Mouse (Mus musculus): ENCODE results near the gene 9430015G10Rik. TPM values are rescaled to one million over a fixed set of nuclear protein-coding genes. Genes with fewer than 3 reads are reported as not detected.
"Not testable (repeated sequence)": the region's sequence is repeated elsewhere in the genome, so short reads cannot be mapped to it uniquely, and the experiment has no call there.

9430015G10Rik gene
- total RNA-seq, 4 experiments from 2014 or later, result 28.4 to 30.7 (median 29.0) TPM

GRCm38 (mm10) chr4:156097770-156098366 lies 11.9 kb upstream of the 9430015G10Rik start:
- no peak for DNase-seq (ENCODE audit: low spot score in 2 of 2)

GRCm38 (mm10) chr4:156099427-156099826 lies 10.4 kb upstream of the 9430015G10Rik start:
- no peak for DNase-seq (ENCODE audit: low spot score in 2 of 2)

DNA sequence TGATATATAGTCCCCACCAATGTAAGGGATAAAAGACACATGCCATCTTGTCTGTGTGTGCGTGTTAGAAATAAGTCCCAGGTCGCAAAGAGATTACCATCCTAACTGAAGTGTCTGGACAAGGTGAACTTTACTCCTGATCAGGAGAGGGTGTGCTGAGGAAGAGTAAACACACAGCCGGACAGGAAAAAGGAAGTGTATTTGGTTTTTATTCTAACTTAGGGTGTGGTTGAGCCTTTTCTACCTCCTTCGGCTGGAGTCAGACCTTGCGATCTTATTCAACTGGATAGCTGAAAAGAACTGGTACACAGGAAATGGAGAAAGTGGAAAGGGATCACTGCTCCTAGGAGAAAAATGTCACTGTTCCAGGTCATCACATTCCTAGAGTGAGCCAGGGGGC lies 9.3 kb upstream of the 9430015G10Rik start:
- no peak for DNase-seq (ENCODE audit: low spot score in 2 of 2)

- DNase-seq (ENCODE audit: low spot score in 2 of 2), result no peak
Measured at GRCm38 (mm10) chr4:156101481-156101903, 8.3 kb upstream of the 9430015G10Rik start.

DNA sequence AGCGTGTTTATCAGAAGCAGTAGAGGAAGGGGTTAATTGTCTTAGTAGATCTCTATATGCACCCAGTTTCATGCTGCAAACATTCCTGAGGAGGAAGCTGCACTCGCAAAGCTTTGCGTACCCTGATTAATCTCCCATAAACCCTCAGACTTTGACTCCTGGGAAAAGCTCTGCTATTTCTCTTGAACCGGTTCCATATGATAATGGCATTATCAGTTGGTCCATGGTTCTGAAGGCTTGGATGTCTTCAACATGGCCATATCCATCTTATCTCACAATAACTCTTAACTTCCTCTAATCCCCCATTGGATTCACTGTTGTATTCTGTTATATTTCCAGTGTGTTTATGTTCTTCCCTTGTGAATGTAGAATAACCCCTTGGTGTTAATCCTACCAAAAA lies 6.4 kb upstream of the 9430015G10Rik start:
- DNase-seq (ENCODE audit: low spot score in 2 of 2), result no peak

DNA sequence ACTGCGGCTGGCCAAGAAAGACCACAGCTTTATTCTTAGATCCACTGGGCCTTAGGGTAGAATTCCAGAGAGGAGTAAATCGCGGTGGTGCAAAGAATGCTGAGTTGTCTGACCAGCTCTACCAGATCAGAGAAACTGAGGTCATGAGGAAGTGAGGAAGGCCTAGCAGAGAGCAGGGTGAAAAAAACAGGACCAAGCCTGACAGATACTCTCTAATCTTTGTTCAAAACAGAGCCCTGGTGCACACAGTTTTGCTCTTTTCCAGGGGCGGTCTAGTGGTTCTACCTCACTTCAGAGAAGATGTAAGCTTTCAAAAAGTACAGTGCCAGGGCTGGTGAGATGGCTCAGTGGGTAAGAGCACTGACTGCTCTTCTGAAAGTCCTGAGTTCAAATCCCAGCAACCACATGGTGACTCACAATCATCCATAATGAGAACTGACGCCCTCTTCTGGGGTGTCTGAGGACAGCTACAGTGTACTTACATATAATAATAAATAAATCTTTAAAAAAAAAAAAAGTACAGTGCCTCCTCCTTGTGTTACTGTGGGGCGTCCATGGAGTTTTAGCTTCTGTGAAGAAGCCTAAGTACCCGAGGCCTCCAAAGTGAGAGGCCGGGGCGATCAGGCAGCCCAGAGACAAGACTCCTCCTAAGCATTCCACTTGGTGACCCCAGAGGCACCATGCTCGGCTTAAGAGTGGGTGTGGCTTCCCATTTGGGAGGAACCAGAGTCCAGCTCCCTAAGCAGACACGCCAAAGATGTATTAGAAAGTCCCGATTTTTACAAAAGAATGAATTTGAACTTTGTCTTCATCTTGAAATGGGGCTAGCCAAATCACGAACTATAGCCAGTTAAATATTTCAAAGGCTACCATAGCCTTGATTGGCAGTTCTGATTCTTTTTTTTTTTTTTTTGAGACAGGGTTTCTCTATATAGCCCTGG lies 906 bp upstream of the 9430015G10Rik start:
- DNase-seq (ENCODE audit: low spot score in 2 of 2), result peak in 1 of 2 experiments; percentile 16

GRCm38 (mm10) chr4:156124077-156124476 lies 14.3 kb downstream of the 9430015G10Rik start:
- DNase-seq (ENCODE audit: low spot score in 2 of 2), result no peak

DNA sequence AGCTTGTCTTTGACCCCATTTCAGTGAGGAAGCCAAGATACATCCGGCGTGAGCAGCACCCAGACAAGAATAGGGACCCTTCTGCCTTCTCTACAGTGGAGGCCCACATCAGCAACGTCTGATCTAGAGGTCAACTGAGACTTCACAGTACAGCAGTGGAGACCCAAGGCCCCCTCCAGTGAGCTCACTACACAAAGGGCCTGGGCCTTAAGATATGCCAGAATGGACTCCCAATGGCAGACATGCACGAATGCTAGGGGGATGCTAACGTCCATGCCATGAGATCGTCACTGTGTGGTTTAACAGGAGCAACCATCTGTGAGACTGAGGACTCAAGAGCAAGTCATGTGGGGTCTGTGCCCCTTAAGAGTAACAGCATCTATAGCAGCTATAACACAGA lies 15.6 kb downstream of the 9430015G10Rik start:
- DNase-seq (ENCODE audit: low spot score in 2 of 2), result no peak

GRCm38 (mm10) chr4:156126841-156127240 lies 17.1 kb downstream of the 9430015G10Rik start:
- no peak for DNase-seq (ENCODE audit: low spot score in 2 of 2)

DNA sequence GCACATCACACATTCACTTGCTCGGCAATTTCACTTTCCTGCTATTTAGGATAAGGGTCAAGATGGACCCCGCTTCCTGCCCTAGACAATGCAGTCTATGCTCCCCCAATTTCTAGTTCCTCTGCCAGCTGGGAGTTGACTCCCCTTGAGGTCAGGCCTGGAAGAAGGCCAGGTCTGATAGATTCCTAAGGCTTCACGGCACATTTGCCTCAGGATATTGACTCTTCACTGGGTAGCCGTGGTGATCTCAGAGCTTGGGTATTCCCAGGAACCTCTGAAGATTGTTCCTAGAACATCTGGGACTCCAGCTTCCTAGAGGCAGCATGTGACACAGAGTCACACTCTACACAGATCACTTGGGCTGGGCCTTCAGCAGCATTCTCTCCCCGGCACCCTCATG lies 19.0 kb downstream of the 9430015G10Rik start:
- no peak for DNase-seq (ENCODE audit: low spot score in 2 of 2)

- no peak for DNase-seq (ENCODE audit: low spot score in 2 of 2)
Measured at GRCm38 (mm10) chr4:156130436-156130835, 20.7 kb downstream of the 9430015G10Rik start, which contains the start of gene Rnf223. Rnf223 (plus strand) TSS chr4:156130513.

GRCm38 (mm10) chr4:156130940-156131339 lies 21.2 kb downstream of the 9430015G10Rik start:
- DNase-seq (ENCODE audit: low spot score in 2 of 2), result no peak

DNA sequence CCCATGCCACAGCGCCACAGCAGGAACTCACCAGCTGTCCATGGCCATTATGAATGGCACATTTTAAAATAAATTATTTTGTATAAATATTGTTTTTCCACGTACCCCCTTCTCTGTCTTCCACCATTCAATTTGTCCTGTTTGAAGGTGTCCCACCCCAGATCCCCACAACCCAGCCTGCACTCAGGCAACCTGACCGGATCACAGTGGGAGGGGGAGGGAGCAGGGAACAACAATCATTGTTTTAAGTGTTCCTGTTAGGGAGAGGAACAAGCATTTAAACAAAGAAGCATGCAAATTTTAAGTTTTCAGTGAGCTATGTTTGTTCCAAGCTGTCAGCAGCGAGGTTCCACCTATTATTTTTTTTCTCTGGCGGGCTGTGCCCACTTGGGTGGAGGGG lies 23.6 kb downstream of the 9430015G10Rik start:
- DNase-seq (ENCODE audit: low spot score in 2 of 2), result no peak

DNA sequence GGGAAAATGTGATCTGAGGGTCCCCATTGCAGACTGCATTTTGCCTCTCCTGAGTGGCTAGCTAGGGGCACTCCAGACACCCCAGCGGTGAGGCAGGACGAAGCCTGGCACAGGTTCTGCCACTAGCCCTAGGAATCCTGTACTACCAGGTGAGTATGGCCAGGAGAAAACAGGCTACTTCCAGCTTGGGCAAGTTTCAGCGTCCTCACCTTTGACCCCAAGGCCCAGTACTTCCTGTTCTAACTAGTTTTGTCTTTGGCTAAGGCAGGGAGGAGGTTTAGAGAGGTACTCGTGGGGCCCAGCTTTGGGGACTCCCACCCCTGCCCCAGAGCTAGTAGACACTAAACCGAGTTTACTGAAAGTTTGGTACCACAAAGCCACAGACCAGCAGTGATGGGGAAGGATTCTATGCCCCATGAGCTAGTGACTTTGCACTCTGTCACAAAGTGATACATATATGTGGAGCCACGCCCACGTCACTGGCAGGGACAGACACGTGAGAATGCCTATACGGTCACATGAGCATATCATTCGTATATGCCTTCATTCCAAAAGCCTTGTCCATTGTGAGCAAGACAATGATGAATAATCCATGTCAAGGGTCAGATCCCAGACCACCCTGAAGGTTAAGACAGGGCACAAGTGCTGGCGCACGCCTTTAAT lies 24.3 kb downstream of the 9430015G10Rik start:
- no peak for DNase-seq (ENCODE audit: low spot score in 2 of 2)

- no peak for DNase-seq (ENCODE audit: low spot score in 2 of 2)
Measured at GRCm38 (mm10) chr4:156135112-156135511, 25.3 kb downstream of the 9430015G10Rik start.

- DNase-seq (ENCODE audit: low spot score in 2 of 2), result no peak
Measured at GRCm38 (mm10) chr4:156135801-156136200, 26.0 kb downstream of the 9430015G10Rik start.

GRCm38 (mm10) chr4:156136285-156137100 lies 26.7 kb downstream of the 9430015G10Rik start:
- DNase-seq (ENCODE audit: low spot score in 2 of 2), result no peak

- not testable (repeated sequence) for DNase-seq (ENCODE audit: low spot score in 2 of 2)
Measured at GRCm38 (mm10) chr4:156150887-156151286, 41.1 kb downstream of the 9430015G10Rik start.

- no peak for DNase-seq (ENCODE audit: low spot score in 2 of 2)
Measured at GRCm38 (mm10) chr4:156154771-156155170, 45.0 kb downstream of the 9430015G10Rik start.

DNA sequence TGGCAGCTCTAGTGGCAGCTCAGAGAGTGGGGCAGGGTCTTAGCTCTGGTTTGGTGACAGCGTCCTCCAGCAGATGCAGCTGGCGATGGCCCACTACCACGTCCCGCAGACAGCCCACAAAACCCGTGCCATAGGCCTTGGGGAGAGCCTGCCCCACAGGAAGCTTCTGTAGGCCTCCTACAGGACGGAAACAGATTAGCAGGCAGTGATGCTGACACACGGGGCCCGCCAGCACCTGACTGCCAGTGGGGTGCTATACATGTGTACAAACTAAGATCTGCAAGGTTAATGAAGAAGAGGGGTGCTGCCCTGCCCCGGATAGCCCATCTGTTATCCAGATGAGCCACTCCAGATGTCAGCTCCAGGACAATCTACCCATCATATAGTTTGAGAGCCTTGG lies 56.7 kb downstream of the 9430015G10Rik start:
- DNase-seq (ENCODE audit: low spot score in 2 of 2), result no peak

GRCm38 (mm10) chr4:156168611-156169010 lies 58.8 kb downstream of the 9430015G10Rik start:
- no peak for DNase-seq (ENCODE audit: low spot score in 2 of 2)

Measured in left cerebral cortex, adult 8-10 months (tissue).